10 mouse cellular contexts compared by ENCODE assay signal in the genomic region with DNA sequence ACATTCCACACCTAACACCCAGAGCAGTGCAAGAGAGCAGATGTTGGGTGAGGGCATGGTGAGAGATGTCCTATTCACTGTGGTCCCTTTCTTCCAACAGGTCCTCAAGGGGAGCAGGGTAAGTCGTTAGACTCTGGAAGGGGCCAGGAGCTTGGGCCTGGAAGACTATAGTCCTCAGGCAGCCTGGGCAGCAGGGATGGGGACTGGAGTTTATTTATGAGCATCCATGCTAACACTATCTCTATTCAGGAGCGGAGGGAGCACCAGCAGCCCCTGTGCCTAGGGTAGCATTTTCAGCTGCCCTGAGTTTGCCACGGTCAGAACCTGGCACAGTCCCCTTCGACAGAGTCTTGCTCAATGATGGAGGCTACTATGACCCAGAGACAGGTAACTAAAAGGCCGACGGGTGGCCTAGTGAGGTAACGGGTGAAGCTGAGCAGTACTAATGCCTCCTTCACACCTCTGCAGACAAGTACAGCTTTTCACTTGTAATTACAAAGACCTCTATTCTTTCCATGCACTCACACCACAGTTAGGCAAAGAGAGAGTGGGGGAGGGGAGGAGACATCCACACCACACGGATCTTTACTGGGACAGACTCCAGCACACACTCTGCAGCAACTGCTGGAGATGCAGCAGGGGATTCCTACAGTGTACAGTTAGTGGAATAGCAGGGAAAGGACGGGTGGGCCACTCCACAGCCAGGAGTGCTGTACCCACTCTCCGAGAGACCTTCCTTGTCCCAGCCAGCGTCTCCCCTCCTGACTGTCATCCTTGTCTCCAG. TPM values are rescaled to one million over a fixed set of nuclear protein-coding genes. Genes with fewer than 3 reads are reported as not detected.
DNase-seq lines count a peak whose midpoint lies in the region; ATAC-seq lines count a peak whose summit lies in the region.
"Had no signal": no experiment of that assay in that cellular context is flagged by ENCODE, and none has a peak within 500 bp of the region (broad histone marks: within the 10 kb centered on the region; RNA-seq: fewer than 3 reads in every experiment).

No protein-coding gene starts in this region.

- ATAC-seq in megakaryocyte, adult 5-6 weeks (ENCODE audit: poor library complexity, severe bottlenecking) = no peak
- ATAC-seq in intestine, embryonic 14.5 days (replicated peaks; ENCODE audit: low FRiP score, low TSS enrichment, low read depth) = no peak
- no peak for ATAC-seq in stomach, embryonic 15.5 days (ENCODE audit: insufficient read depth, low FRiP score, low read depth)
- ATAC-seq: CD4-positive, CD25-positive, alpha-beta regulatory T cell, adult 4 months had no signal

- H3K9me3 ChIP-seq in megakaryocyte, embryonic 14.5 days = no peaks in the 10 kb centered on the region
- no peaks in the 10 kb centered on the region for H3K9me3 ChIP-seq in intestine, embryonic 14.5 days (ENCODE audit: control insufficient read depth, low read length)
- H3K9me3 ChIP-seq in stomach, embryonic 15.5 days = no peaks in the 10 kb centered on the region

- no peak overlapping the region for H3K27ac ChIP-seq in intestine, embryonic 14.5 days (ENCODE audit: low read depth)
- H3K27ac ChIP-seq in stomach, embryonic 15.5 days = peak overlapping the region; percentile 44; the same call in 1 of the 2 replicates

- no peak overlapping the region for H3K9ac ChIP-seq in intestine, embryonic 14.5 days (ENCODE audit: low read length)
- H3K9ac ChIP-seq in stomach, embryonic 15.5 days = no peak overlapping the region

- peak; percentile 91 for DNase-seq in heart, adult 11 months
- DNase-seq in heart, adult 8-10 months (ENCODE audit: low spot score) = no peak
- no peak for DNase-seq in intestine, embryonic 14.5 days (ENCODE audit: low spot score)
- DNase-seq in ovary, postnatal 36 days (ENCODE audit: low spot score) = no peak
- no peak for DNase-seq in cerebellum, postnatal 25 days
- DNase-seq: layer of hippocampus, postnatal 36 days had no signal

- 71% methylated on average over 11 of the region's 11 CpGs for WGBS in intestine, embryonic 14.5 days
- 64% methylated on average over 11 of the region's 11 CpGs for WGBS in stomach, embryonic 15.5 days

- peak overlapping the region; percentile 71; the same call in 1 of the 2 replicates for H3K4me2 ChIP-seq in intestine, embryonic 14.5 days (ENCODE audit: low read length)
- peak overlapping the region; percentile 85 for H3K4me2 ChIP-seq in stomach, embryonic 15.5 days

- H3K4me1 ChIP-seq in megakaryocyte, embryonic 14.5 days = peaks cover 96% of the 10 kb centered on the region
- H3K4me1 ChIP-seq in intestine, embryonic 14.5 days (replicated peaks; ENCODE audit: control insufficient read depth, insufficient read depth, low read length) = peaks cover 29% of the 10 kb centered on the region
- H3K4me1 ChIP-seq in stomach, embryonic 15.5 days = peaks cover 64% of the 10 kb centered on the region

- H3K27me3 ChIP-seq in megakaryocyte, embryonic 14.5 days (replicated peaks) = no peaks in the 10 kb centered on the region
- H3K27me3 ChIP-seq in intestine, embryonic 14.5 days (replicated peaks; ENCODE audit: control insufficient read depth, insufficient read depth, low read length) = no peaks in the 10 kb centered on the region
- H3K27me3 ChIP-seq in stomach, embryonic 15.5 days (replicated peaks) = no peaks in the 10 kb centered on the region

- peaks cover 75% of the 10 kb centered on the region for H3K36me3 ChIP-seq in megakaryocyte, embryonic 14.5 days (replicated peaks; ENCODE audit: low read length)
- H3K36me3 ChIP-seq in intestine, embryonic 14.5 days (ENCODE audit: control insufficient read depth, insufficient read depth, low read length) = peaks cover 44% of the 10 kb centered on the region
- peaks cover 36% of the 10 kb centered on the region for H3K36me3 ChIP-seq in stomach, embryonic 15.5 days

- H3K4me3 ChIP-seq in megakaryocyte, embryonic 14.5 days (replicated peaks) = peak overlapping the region; percentile 2
- no peak overlapping the region for H3K4me3 ChIP-seq in intestine, embryonic 14.5 days (ENCODE audit: low read depth, low read length)
- peak overlapping the region; percentile 58 for H3K4me3 ChIP-seq in stomach, embryonic 15.5 days (replicated peaks)

RNA-seq across cellular contexts. Expression of a gene that starts 1.2 kb away (rescaled TPM):
- 10 to 100 TPM; 23.8 to 31.8 (median 26.6) TPM for total RNA-seq in heart, adult 8-10 months (2022)
- 11.7 and 40.4 TPM in 2 replicates for polyA plus RNA-seq in megakaryocyte, embryonic 14.5 days (2012; ENCODE audit: insufficient read depth, low replicate concordance)
- total RNA-seq in megakaryocyte, adult 5-6 weeks (2015) = 92.3 and 93.8 TPM in 2 replicates
- 52.7 and 70.7 TPM in 2 replicates for total RNA-seq in megakaryocyte, adult 5-6 weeks (2017)
- polyA plus RNA-seq in intestine, embryonic 14.5 days (2014; fragmentation: Nextera tagmentation; extraction: Ambion mirVana) = 21.6 and 21.9 TPM in 2 replicates
- 21.0 and 25.5 TPM in 2 replicates for polyA plus RNA-seq in stomach, embryonic 15.5 days (2015; fragmentation: Nextera tagmentation; extraction: Ambion mirVana)

RNA-seq across cellular contexts. Expression of a gene that starts 6.8 kb away (rescaled TPM):
- total RNA-seq in heart, adult 8-10 months (2022) = 10 to 100 TPM; 13.9 to 16.6 (median 16.0) TPM
- 427 and 497 TPM in 2 replicates for polyA plus RNA-seq in megakaryocyte, embryonic 14.5 days (2012; ENCODE audit: insufficient read depth, low replicate concordance)
- total RNA-seq in megakaryocyte, adult 5-6 weeks (2015) = 20.2 and 20.3 TPM in 2 replicates
- total RNA-seq in megakaryocyte, adult 5-6 weeks (2017) = 25.5 and 35.5 TPM in 2 replicates
- 187 and 209 TPM in 2 replicates for polyA plus RNA-seq in intestine, embryonic 14.5 days (2014; fragmentation: Nextera tagmentation; extraction: Ambion mirVana)
- polyA plus RNA-seq in stomach, embryonic 15.5 days (2015; fragmentation: Nextera tagmentation; extraction: Ambion mirVana) = 252 and 255 TPM in 2 replicates

RNA-seq across cellular contexts. Expression of a gene that starts 12.4 kb away (rescaled TPM):
- total RNA-seq in heart, adult 8-10 months (2022) = 100 to 1,000 TPM; 140 to 164 (median 156) TPM
- 57.7 and 180 TPM in 2 replicates for polyA plus RNA-seq in megakaryocyte, embryonic 14.5 days (2012; ENCODE audit: insufficient read depth, low replicate concordance)
- total RNA-seq in megakaryocyte, adult 5-6 weeks (2015) = 342 and 413 TPM in 2 replicates
- total RNA-seq in megakaryocyte, adult 5-6 weeks (2017) = 286 and 294 TPM in 2 replicates
- polyA plus RNA-seq in intestine, embryonic 14.5 days (2014; fragmentation: Nextera tagmentation; extraction: Ambion mirVana) = 482 and 490 TPM in 2 replicates
- 443 and 450 TPM in 2 replicates for polyA plus RNA-seq in stomach, embryonic 15.5 days (2015; fragmentation: Nextera tagmentation; extraction: Ambion mirVana)

RNA-seq across cellular contexts. Expression of a gene that starts 25.4 kb away (rescaled TPM):
- under 1 TPM; 0.37 to 0.97 (median 0.60) TPM for total RNA-seq in heart, adult 8-10 months (2022)
- not detected in 2 replicates for polyA plus RNA-seq in megakaryocyte, embryonic 14.5 days (2012; ENCODE audit: insufficient read depth, low replicate concordance)
- total RNA-seq in megakaryocyte, adult 5-6 weeks (2015) = not detected in 2 replicates
- not detected in 2 replicates for total RNA-seq in megakaryocyte, adult 5-6 weeks (2017)
- 10.3 and 14.2 TPM in 2 replicates for polyA plus RNA-seq in intestine, embryonic 14.5 days (2014; fragmentation: Nextera tagmentation; extraction: Ambion mirVana)
- 11.7 and 14.8 TPM in 2 replicates for polyA plus RNA-seq in stomach, embryonic 15.5 days (2015; fragmentation: Nextera tagmentation; extraction: Ambion mirVana)

RNA-seq across cellular contexts. Expression of a gene that starts 31.5 kb away (rescaled TPM):
- total RNA-seq in heart, adult 8-10 months (2022) = 1 to 10 TPM; 4.9 to 6.3 (median 5.6) TPM
- polyA plus RNA-seq in megakaryocyte, embryonic 14.5 days (2012; ENCODE audit: insufficient read depth, low replicate concordance) = 36.7 and 70.8 TPM in 2 replicates
- total RNA-seq in megakaryocyte, adult 5-6 weeks (2015) = 5.7 and 7.1 TPM in 2 replicates
- total RNA-seq in megakaryocyte, adult 5-6 weeks (2017) = 3.6 and 3.9 TPM in 2 replicates
- polyA plus RNA-seq in intestine, embryonic 14.5 days (2014; fragmentation: Nextera tagmentation; extraction: Ambion mirVana) = 25.4 and 26.4 TPM in 2 replicates
- polyA plus RNA-seq in stomach, embryonic 15.5 days (2015; fragmentation: Nextera tagmentation; extraction: Ambion mirVana) = 15.9 and 23.1 TPM in 2 replicates
